Mouse (Mus musculus): Measurements from ENCODE around the gene Osbpl3. TPM values are rescaled to one million over a fixed set of nuclear protein-coding genes. Genes with fewer than 3 reads are reported as not detected.

Gene Osbpl3
- 13.9 and 15.1 TPM in 2 replicates for polyA plus RNA-seq (2015; fragmentation: Nextera tagmentation; extraction: Ambion mirVana)

GRCm38 (mm10) chr6:50455829-50456469, at the start of gene Osbpl3:
Gene Osbpl3 (minus strand): TSS chr6:50456201.
- H3K27ac ChIP-seq = peak within 1 kb of the TSS; percentile 87
- peak within 1 kb of the TSS; percentile 67 for H3K4me3 ChIP-seq
- no peaks in the 10 kb centered on the region for H3K36me3 ChIP-seq
- H3K4me1 ChIP-seq = peaks cover 30% of the 10 kb centered on the region
- no peaks in the 10 kb centered on the region for H3K27me3 ChIP-seq
- WGBS = under 1% methylated on average over 45 of the region's 45 CpGs
- H3K9me3 ChIP-seq = no peaks in the 10 kb centered on the region
- H3K9ac ChIP-seq = peak within 1 kb of the TSS; percentile 80
- ATAC-seq (ENCODE audit: insufficient number of reproducible peaks, insufficient read depth, low FRiP score, low TSS enrichment, low read depth) = peak; percentile 93
- peak within 1 kb of the TSS; percentile 96 for H3K4me2 ChIP-seq

GRCm38 (mm10) chr6:50505531-50505930, 49.5 kb upstream of the Osbpl3 start:
- no peak for ATAC-seq (ENCODE audit: insufficient number of reproducible peaks, insufficient read depth, low FRiP score, low TSS enrichment, low read depth)
- H3K9ac ChIP-seq = no peak overlapping the region
- no peaks in the 10 kb centered on the region for H3K9me3 ChIP-seq
- no peaks in the 10 kb centered on the region for H3K36me3 ChIP-seq
- H3K4me3 ChIP-seq = no peak overlapping the region
- no peak overlapping the region for H3K4me2 ChIP-seq
- 0 out of 2 replicates have a peak, but pooled peaks cover 6% of the 10 kb centered on the region for H3K4me1 ChIP-seq
- H3K27me3 ChIP-seq = no peaks in the 10 kb centered on the region
- 88% methylated on average over 5 of the region's 5 CpGs for WGBS
- no peak overlapping the region for H3K27ac ChIP-seq

- Histone ChIP-seq H3K4me2 (no peak overlapping the region), H3K9me3 (no peaks in the 10 kb centered on the region), H3K4me3 (no peak overlapping the region), H3K36me3 (no peaks in the 10 kb centered on the region), H3K9ac (no peak overlapping the region), H3K27ac (no peak overlapping the region), H3K4me1 (0 out of 2 replicates have a peak, but pooled peaks cover 6% of the 10 kb centered on the region), H3K27me3 (no peaks in the 10 kb centered on the region)
- 87% methylated on average over 5 of the region's 5 CpGs for WGBS
- ATAC-seq (ENCODE audit: insufficient number of reproducible peaks, insufficient read depth, low FRiP score, low TSS enrichment, low read depth) = no peak
Observed at GRCm38 (mm10) chr6:50504711-50505110, 48.7 kb upstream of the Osbpl3 start.

GRCm38 (mm10) chr6:50503779-50504178, 47.8 kb upstream of the Osbpl3 start:
- 45% methylated on average over 8 of the region's 8 CpGs for WGBS

GRCm38 (mm10) chr6:50503031-50503430, 47.0 kb upstream of the Osbpl3 start:
- Histone ChIP-seq H3K27ac (no peak overlapping the region), H3K9me3 (no peaks in the 10 kb centered on the region), H3K9ac (no peak overlapping the region), H3K4me1 (0 out of 2 replicates have a peak, but pooled peaks cover 6% of the 10 kb centered on the region), H3K4me3 (no peak overlapping the region), H3K4me2 (no peak overlapping the region), H3K36me3 (no peaks in the 10 kb centered on the region), H3K27me3 (no peaks in the 10 kb centered on the region)
- 70% methylated on average over 4 of the region's 4 CpGs for WGBS
- ATAC-seq (ENCODE audit: insufficient number of reproducible peaks, insufficient read depth, low FRiP score, low TSS enrichment, low read depth) = no peak

More at GRCm38 (mm10) chr6:50503779-50504178, 47.8 kb upstream of the Osbpl3 start:
- Histone ChIP-seq H3K4me3 (no peak overlapping the region), H3K4me2 (no peak overlapping the region), H3K27ac (peak overlapping the region; percentile 33; the same call in 1 of the 2 replicates), H3K9ac (no peak overlapping the region), H3K36me3 (no peaks in the 10 kb centered on the region), H3K4me1 (0 out of 2 replicates have a peak, but pooled peaks cover 6% of the 10 kb centered on the region), H3K27me3 (no peaks in the 10 kb centered on the region), H3K9me3 (no peaks in the 10 kb centered on the region)
- ATAC-seq (ENCODE audit: insufficient number of reproducible peaks, insufficient read depth, low FRiP score, low TSS enrichment, low read depth) = no peak

GRCm38 (mm10) chr6:50498346-50498745, 42.3 kb upstream of the Osbpl3 start:
- Histone ChIP-seq H3K4me3 (no peak overlapping the region), H3K9ac (no peak overlapping the region), H3K9me3 (no peaks in the 10 kb centered on the region), H3K36me3 (no peaks in the 10 kb centered on the region), H3K27me3 (no peaks in the 10 kb centered on the region), H3K27ac (no peak overlapping the region), H3K4me1 (no peaks in the 10 kb centered on the region), H3K4me2 (no peak overlapping the region)
- ATAC-seq (ENCODE audit: insufficient number of reproducible peaks, insufficient read depth, low FRiP score, low TSS enrichment, low read depth) = no peak
- WGBS = 93% methylated on average over 2 of the region's 2 CpGs

GRCm38 (mm10) chr6:50490519-50490918, 34.5 kb upstream of the Osbpl3 start:
- Histone ChIP-seq H3K27ac (no peak overlapping the region), H3K27me3 (no peaks in the 10 kb centered on the region; the same call in 1 of the 2 replicates), H3K4me2 (no peak overlapping the region), H3K4me3 (no peak overlapping the region), H3K9ac (no peak overlapping the region), H3K36me3 (no peaks in the 10 kb centered on the region), H3K9me3 (no peaks in the 10 kb centered on the region), H3K4me1 (no peaks in the 10 kb centered on the region)
- no peak for ATAC-seq (ENCODE audit: insufficient number of reproducible peaks, insufficient read depth, low FRiP score, low TSS enrichment, low read depth)
- WGBS = 73% methylated on average over 2 of the region's 2 CpGs

- 65% methylated on average over 9 of the region's 9 CpGs for WGBS
- ATAC-seq (ENCODE audit: insufficient number of reproducible peaks, insufficient read depth, low FRiP score, low TSS enrichment, low read depth) = no peak
- Histone ChIP-seq H3K27me3 (no peaks in the 10 kb centered on the region; the same call in 1 of the 2 replicates), H3K9ac (no peak overlapping the region), H3K4me2 (no peak overlapping the region), H3K4me3 (no peak overlapping the region), H3K9me3 (no peaks in the 10 kb centered on the region), H3K4me1 (no peaks in the 10 kb centered on the region), H3K36me3 (no peaks in the 10 kb centered on the region), H3K27ac (no peak overlapping the region)
Observed at GRCm38 (mm10) chr6:50489380-50489779, 33.4 kb upstream of the Osbpl3 start.

GRCm38 (mm10) chr6:50486035-50486902, 30.3 kb upstream of the Osbpl3 start:
- Histone ChIP-seq H3K36me3 (no peaks in the 10 kb centered on the region), H3K9ac (no peak overlapping the region), H3K4me2 (no peak overlapping the region), H3K27ac (no peak overlapping the region), H3K4me1 (no peaks in the 10 kb centered on the region), H3K9me3 (no peaks in the 10 kb centered on the region), H3K4me3 (no peak overlapping the region), H3K27me3 (no peaks in the 10 kb centered on the region; the same call in 1 of the 2 replicates)
- 87% methylated on average over 11 of the region's 11 CpGs for WGBS
- no peak for ATAC-seq (ENCODE audit: insufficient number of reproducible peaks, insufficient read depth, low FRiP score, low TSS enrichment, low read depth)

GRCm38 (mm10) chr6:50483426-50483825, 27.4 kb upstream of the Osbpl3 start:
- no peaks in the 10 kb centered on the region for H3K9me3 ChIP-seq
- H3K27me3 ChIP-seq = no peaks in the 10 kb centered on the region
- no peak overlapping the region for H3K4me3 ChIP-seq
- ATAC-seq (ENCODE audit: insufficient number of reproducible peaks, insufficient read depth, low FRiP score, low TSS enrichment, low read depth) = no peak
- H3K9ac ChIP-seq = no peak overlapping the region
- H3K27ac ChIP-seq = no peak overlapping the region
- no peaks in the 10 kb centered on the region for H3K4me1 ChIP-seq
- H3K4me2 ChIP-seq = no peak overlapping the region
- no peaks in the 10 kb centered on the region for H3K36me3 ChIP-seq
- whole genome bisulfite sequencing = 79% methylated on average over 3 of the region's 3 CpGs

- H3K9ac ChIP-seq = no peak overlapping the region
- no peak overlapping the region for H3K4me2 ChIP-seq
- no peaks in the 10 kb centered on the region for H3K36me3 ChIP-seq
- H3K4me1 ChIP-seq = no peaks in the 10 kb centered on the region
- H3K9me3 ChIP-seq = no peaks in the 10 kb centered on the region
- H3K27me3 ChIP-seq = no peaks in the 10 kb centered on the region
- H3K4me3 ChIP-seq = no peak overlapping the region
- H3K27ac ChIP-seq = no peak overlapping the region
- no peak for ATAC-seq (ENCODE audit: insufficient number of reproducible peaks, insufficient read depth, low FRiP score, low TSS enrichment, low read depth)
- 83% methylated on average over 5 of the region's 5 CpGs for WGBS
Observed at GRCm38 (mm10) chr6:50481460-50481859, 25.5 kb upstream of the Osbpl3 start.
